Mouse (Mus musculus) lung, postnatal 10 days (tissue): ENCODE measurements around the gene Atf3.

Experiments
- DNase-seq: peaks from one replicate; pipeline ENCODE4 v3.0.0; 2021

Atf3 gene

GRCm38 (mm10) chr1:191140983-191141382, 76.9 kb downstream of the Atf3 start:
- no peak for DNase-seq

- DNase-seq = no peak
Measured at GRCm38 (mm10) chr1:191138874-191139495, 78.9 kb downstream of the Atf3 start.

GRCm38 (mm10) chr1:191138436-191138835, 79.4 kb downstream of the Atf3 start:
- no peak for DNase-seq

- DNase-seq = no peak
Measured at GRCm38 (mm10) chr1:191135406-191135805, 82.4 kb downstream of the Atf3 start.

- no peak for DNase-seq
Measured at GRCm38 (mm10) chr1:191132934-191133333, 84.9 kb downstream of the Atf3 start.

GRCm38 (mm10) chr1:191132240-191132639, 85.6 kb downstream of the Atf3 start:
- no peak for DNase-seq

- no peak for DNase-seq
Measured at GRCm38 (mm10) chr1:191131692-191132091, 86.1 kb downstream of the Atf3 start.

- peak; percentile 75 for DNase-seq
Measured at GRCm38 (mm10) chr1:191125811-191126638, 91.8 kb downstream of the Atf3 start.

- no peak for DNase-seq
Measured at GRCm38 (mm10) chr1:191124288-191124687, 93.6 kb downstream of the Atf3 start.

- DNase-seq = no peak
Measured at GRCm38 (mm10) chr1:191123696-191124095, 94.1 kb downstream of the Atf3 start.

- peak; percentile 48 for DNase-seq
Measured at GRCm38 (mm10) chr1:191122744-191123143, 95.1 kb downstream of the Atf3 start.
